Comparison of ENCODE assay signal across 10 mouse cellular contexts in genomic region chr6:37327519-37327918, GRCm38 (mm10). TPM values are rescaled to one million over a fixed set of nuclear protein-coding genes. Genes with fewer than 3 reads are reported as not detected.
DNase-seq lines count a peak whose midpoint lies in the region; ATAC-seq lines count a peak whose summit lies in the region.
"Had no signal": no experiment of that assay in that cellular context is flagged by ENCODE, and none has a peak within 500 bp of the region (broad histone marks: within the 10 kb centered on the region; RNA-seq: fewer than 3 reads in every experiment).

No protein-coding gene starts in this region.

- H3K27me3 ChIP-seq in heart, embryonic 10.5 days (ENCODE audit: insufficient read depth, poor library complexity, severe bottlenecking): no peaks in the 10 kb centered on the region
- H3K27me3 ChIP-seq in kidney, embryonic 15.5 days: no peaks in the 10 kb centered on the region
- no peaks in the 10 kb centered on the region for H3K27me3 ChIP-seq in midbrain, embryonic 11.5 days (ENCODE audit: control insufficient read depth, insufficient read depth, low read length)

- H3K4me3 ChIP-seq in heart, embryonic 10.5 days: no peak overlapping the region
- H3K4me3 ChIP-seq in kidney, embryonic 15.5 days (replicated peaks): no peak overlapping the region
- H3K4me3 ChIP-seq in midbrain, embryonic 11.5 days (ENCODE audit: low read depth, low read length): no peak overlapping the region
- H3K4me3 ChIP-seq: hindbrain, embryonic 10.5 days had no signal

- H3K4me2 ChIP-seq in kidney, embryonic 15.5 days: no peak overlapping the region
- no peak overlapping the region for H3K4me2 ChIP-seq in midbrain, embryonic 11.5 days

- DNase-seq in heart, embryonic 10.5 days (ENCODE audit: low spot score): no peak
- no peak for DNase-seq in heart, postnatal 4 days
- DNase-seq in kidney, postnatal 10 days: no peak
- peak; percentile 37 for DNase-seq in adipocyte (ENCODE audit: low spot score)
- DNase-seq in midbrain, embryonic 11.5 days (ENCODE audit: low spot score, missing footprints): peak; percentile 85
- no peak for DNase-seq in left cerebral cortex, postnatal 25 days (ENCODE audit: low spot score in 2 of 2)
- DNase-seq in spleen, postnatal 10 days (ENCODE audit: low spot score in 2 of 2): no peak
- DNase-seq: lung, adult 2 months had no signal

- ATAC-seq in kidney, embryonic 15.5 days (replicated peaks; ENCODE audit: low FRiP score): no peak; the same call in 1 of the 2 replicates
- ATAC-seq in midbrain, embryonic 11.5 days (ENCODE audit: low FRiP score): no peak

- H3K9me3 ChIP-seq in heart, embryonic 10.5 days: no peaks in the 10 kb centered on the region
- no peaks in the 10 kb centered on the region for H3K9me3 ChIP-seq in kidney, embryonic 15.5 days (replicated peaks)
- no peaks in the 10 kb centered on the region for H3K9me3 ChIP-seq in midbrain, embryonic 11.5 days (ENCODE audit: control insufficient read depth, low read length)
- H3K9me3 ChIP-seq: hindbrain, embryonic 10.5 days had no signal

- H3K4me1 ChIP-seq in heart, embryonic 10.5 days: peaks cover 37% of the 10 kb centered on the region
- peaks cover 34% of the 10 kb centered on the region for H3K4me1 ChIP-seq in kidney, embryonic 15.5 days
- 0 out of 2 replicates have a peak, but pooled peaks cover 5% of the 10 kb centered on the region for H3K4me1 ChIP-seq in midbrain, embryonic 11.5 days (ENCODE audit: control insufficient read depth, insufficient read depth, low read length)

- peaks cover 29% of the 10 kb centered on the region for H3K36me3 ChIP-seq in heart, embryonic 10.5 days
- peaks cover 29% of the 10 kb centered on the region for H3K36me3 ChIP-seq in kidney, embryonic 15.5 days
- no peaks in the 10 kb centered on the region for H3K36me3 ChIP-seq in midbrain, embryonic 11.5 days (ENCODE audit: control insufficient read depth, insufficient read depth, low read length)

- H3K27ac ChIP-seq in heart, embryonic 10.5 days: peak overlapping the region; percentile 56
- peak overlapping the region; percentile 7; the same call in 1 of the 2 replicates for H3K27ac ChIP-seq in kidney, embryonic 15.5 days
- H3K27ac ChIP-seq in midbrain, embryonic 11.5 days (ENCODE audit: low read depth, low read length): no peak overlapping the region
- H3K27ac ChIP-seq: hindbrain, embryonic 10.5 days had no signal

- no peak overlapping the region for H3K9ac ChIP-seq in kidney, embryonic 15.5 days
- H3K9ac ChIP-seq in midbrain, embryonic 11.5 days (ENCODE audit: low read length): no peak overlapping the region

- WGBS in heart, embryonic 10.5 days: 60% methylated on average over 6 of the region's 6 CpGs
- WGBS in kidney, embryonic 15.5 days: 76% methylated on average over 6 of the region's 6 CpGs
- WGBS in midbrain, embryonic 11.5 days: 42% methylated on average over 6 of the region's 6 CpGs

- intact Hi-C loops in left cerebral cortex, postnatal 25 days (cut with DNase I): no loop called here

RNA-seq across cellular contexts. Expression of gene Dgki, which starts 27.5 kb away (rescaled TPM):
- 0.68 and 0.85 TPM in 2 replicates for polyA plus RNA-seq in heart, embryonic 10.5 days (2016; fragmentation: Nextera tagmentation; extraction: Ambion mirVana)
- under 1 TPM; 0.67 to 0.70 TPM for total RNA-seq in heart, postnatal 4 days (2021)
- polyA plus RNA-seq in kidney, embryonic 15.5 days (2015; fragmentation: Nextera tagmentation; extraction: Ambion mirVana): 0.39 and 0.55 TPM in 2 replicates
- polyA plus RNA-seq in midbrain, embryonic 11.5 days (2014; fragmentation: Nextera tagmentation; extraction: Ambion mirVana): 2.1 TPM in 2 replicates
- total RNA-seq in left cerebral cortex, postnatal 25 days (2021): 10 to 100 TPM; 68.5 to 82.6 TPM

Comparison
In these comparisons a context has a peak if more than half of its experiments do, and no peak if none do; other contexts are left out.
1. DNase-seq: peak in adipocyte (single experiment) and midbrain, embryonic 11.5 days (single experiment); none in heart, embryonic 10.5 days (single experiment), heart, postnatal 4 days (single experiment), kidney, postnatal 10 days (single experiment), left cerebral cortex, postnatal 25 days (0 of 2) and spleen, postnatal 10 days (0 of 2).